Mouse (Mus musculus): Measurements from ENCODE around the gene Pds5a. TPM values are rescaled to one million over a fixed set of nuclear protein-coding genes. Genes with fewer than 3 reads are reported as not detected.
"Not testable (repeated sequence)": the region's sequence is repeated elsewhere in the genome, so short reads cannot be mapped to it uniquely, and the experiment has no call there.

Gene Pds5a
- polyA plus RNA-seq (2015; fragmentation: Nextera tagmentation; extraction: Ambion mirVana), result 57.1 and 62.3 TPM in 2 replicates

GRCm38 (mm10) chr5:65697836-65698758, at the start of gene Pds5a:
Gene Pds5a (minus strand): TSS chr5:65698273.
- H3K4me3 ChIP-seq (replicated peaks), result peak within 1 kb of the TSS; percentile 95
- peaks cover 15% of the 10 kb centered on the region; the same call in 1 of the 2 replicates for H3K4me1 ChIP-seq
- H3K27me3 ChIP-seq (replicated peaks), result no peaks in the 10 kb centered on the region
- H3K27ac ChIP-seq, result peak within 1 kb of the TSS; percentile 96
- WGBS, result under 1% methylated on average over 52 of the region's 140 CpGs
- peak within 1 kb of the TSS; percentile 94 for H3K9ac ChIP-seq
- peak; percentile 89 for ATAC-seq (ENCODE audit: insufficient read depth, low FRiP score, low read depth)
- H3K4me2 ChIP-seq, result peak within 1 kb of the TSS; percentile 65
- H3K36me3 ChIP-seq, result 0 out of 2 replicates have a peak, but pooled peaks cover 6% of the 10 kb centered on the region
- no peaks in the 10 kb centered on the region for H3K9me3 ChIP-seq

- Histone ChIP-seq H3K36me3 (no peaks in the 10 kb centered on the region), H3K4me3 (replicated peaks) (no peak overlapping the region), H3K27ac (no peak overlapping the region), H3K9me3 (no peaks in the 10 kb centered on the region), H3K4me1 (no peaks in the 10 kb centered on the region), H3K4me2 (no peak overlapping the region), H3K9ac (no peak overlapping the region), H3K27me3 (replicated peaks) (no peaks in the 10 kb centered on the region)
- WGBS, result 63% methylated on average over 5 of the region's 5 CpGs
- ATAC-seq (ENCODE audit: insufficient read depth, low FRiP score, low read depth), result no peak
These were observed 48.8 kb upstream of the Pds5a start for GRCm38 (mm10) chr5:65746908-65747307.

GRCm38 (mm10) chr5:65739366-65739765, 41.3 kb upstream of the Pds5a start:
- H3K27ac ChIP-seq, result no peak overlapping the region
- no peak for ATAC-seq (ENCODE audit: insufficient read depth, low FRiP score, low read depth)
- H3K4me1 ChIP-seq, result no peaks in the 10 kb centered on the region
- H3K9me3 ChIP-seq, result no peaks in the 10 kb centered on the region
- no peak overlapping the region for H3K9ac ChIP-seq
- no peak overlapping the region for H3K4me3 ChIP-seq (replicated peaks)
- no peaks in the 10 kb centered on the region for H3K36me3 ChIP-seq
- 82% methylated on average over 3 of the region's 3 CpGs for WGBS
- no peak overlapping the region for H3K4me2 ChIP-seq
- no peaks in the 10 kb centered on the region for H3K27me3 ChIP-seq (replicated peaks)

DNA sequence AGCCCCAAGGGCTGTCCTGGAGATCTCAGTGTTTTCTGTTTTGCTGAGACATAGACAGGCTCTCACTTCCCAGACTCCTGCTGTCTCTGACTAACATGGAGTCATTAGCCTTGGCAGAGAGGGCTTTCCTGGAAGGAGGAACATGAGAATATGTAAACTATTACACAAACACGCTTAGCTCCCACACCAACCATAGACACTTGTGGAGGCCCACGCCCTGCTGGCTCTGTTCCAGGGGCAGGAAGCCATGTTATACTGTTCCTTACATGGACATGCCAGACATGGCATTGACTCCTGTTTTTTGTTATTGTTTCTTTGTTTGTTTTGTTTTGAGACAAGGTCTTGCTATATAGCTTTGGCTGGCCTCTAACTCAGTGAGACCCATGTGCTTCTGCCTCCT, 37.5 kb upstream of the Pds5a start:
- Histone ChIP-seq H3K9ac (no peak overlapping the region), H3K27me3 (replicated peaks) (no peaks in the 10 kb centered on the region), H3K4me3 (replicated peaks) (no peak overlapping the region), H3K4me2 (no peak overlapping the region), H3K9me3 (no peaks in the 10 kb centered on the region), H3K36me3 (no peaks in the 10 kb centered on the region), H3K27ac (no peak overlapping the region), H3K4me1 (no peaks in the 10 kb centered on the region)
- no peak for ATAC-seq (ENCODE audit: insufficient read depth, low FRiP score, low read depth)
- WGBS, result 69% methylated on average over 2 of the region's 2 CpGs

GRCm38 (mm10) chr5:65731173-65732007, 33.3 kb upstream of the Pds5a start:
- Histone ChIP-seq H3K27ac (no peak overlapping the region), H3K36me3 (no peaks in the 10 kb centered on the region), H3K9ac (no peak overlapping the region), H3K27me3 (replicated peaks) (no peaks in the 10 kb centered on the region), H3K9me3 (no peaks in the 10 kb centered on the region), H3K4me1 (no peaks in the 10 kb centered on the region), H3K4me2 (no peak overlapping the region), H3K4me3 (replicated peaks) (no peak overlapping the region)
- peak; percentile 90 for ATAC-seq (ENCODE audit: insufficient read depth, low FRiP score, low read depth)
- 55% methylated on average over 9 of the region's 9 CpGs for WGBS

DNA sequence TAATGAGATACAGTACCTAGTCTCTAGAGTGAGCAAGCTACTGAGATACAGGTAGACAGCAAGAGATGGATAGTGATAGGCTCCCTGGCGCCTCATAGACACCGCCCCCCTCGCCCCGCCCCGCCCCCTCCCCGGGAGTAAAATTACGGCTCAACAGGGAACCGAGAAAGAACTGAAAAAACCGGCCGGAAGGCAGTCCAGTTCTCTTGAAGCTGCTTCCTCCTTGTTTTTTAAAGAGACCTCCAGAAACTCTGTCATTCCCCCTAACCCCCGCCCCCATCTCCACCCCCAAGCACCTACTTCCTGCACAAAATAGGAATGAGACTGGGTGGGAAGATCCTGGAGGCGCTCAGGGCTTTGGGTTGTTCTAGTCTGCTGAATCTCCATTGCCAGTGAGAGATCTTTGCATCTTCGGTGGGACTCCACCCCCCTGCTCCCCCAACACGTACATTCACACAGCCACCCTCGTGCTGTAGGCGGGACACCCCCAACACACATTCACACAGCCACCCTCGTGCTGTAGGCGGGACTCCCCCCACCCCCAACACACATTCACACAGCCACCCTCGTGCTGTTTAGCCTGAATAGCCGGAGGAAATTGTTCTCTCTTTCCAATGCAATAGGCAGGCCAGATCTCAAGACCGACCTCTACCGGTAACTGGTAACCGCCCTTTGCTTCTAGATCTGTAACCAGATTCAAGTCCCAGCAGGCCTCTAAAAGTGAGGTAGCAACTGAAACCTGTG, 26.4 kb upstream of the Pds5a start:
- Histone ChIP-seq H3K4me3 (replicated peaks) (peak overlapping the region; percentile 41), H3K4me1 (no peaks in the 10 kb centered on the region), H3K9me3 (no peaks in the 10 kb centered on the region), H3K27me3 (replicated peaks) (no peaks in the 10 kb centered on the region), H3K9ac (peak overlapping the region; percentile 4; the same call in 1 of the 2 replicates), H3K27ac (peak overlapping the region; percentile 92), H3K36me3 (no peaks in the 10 kb centered on the region), H3K4me2 (peak overlapping the region; percentile 66)
- WGBS, result under 1% methylated on average over 23 of the region's 23 CpGs
- peak; percentile 84 for ATAC-seq (ENCODE audit: insufficient read depth, low FRiP score, low read depth)

- Histone ChIP-seq H3K4me1 (no peaks in the 10 kb centered on the region), H3K27ac (no peak overlapping the region), H3K4me3 (replicated peaks) (no peak overlapping the region), H3K9ac (no peak overlapping the region), H3K36me3 (no peaks in the 10 kb centered on the region), H3K27me3 (replicated peaks) (no peaks in the 10 kb centered on the region), H3K4me2 (no peak overlapping the region), H3K9me3 (no peaks in the 10 kb centered on the region)
- peak; percentile 70 for ATAC-seq (ENCODE audit: insufficient read depth, low FRiP score, low read depth)
- 7% methylated on average over 3 of the region's 3 CpGs for WGBS
These were observed 20.3 kb upstream of the Pds5a start for GRCm38 (mm10) chr5:65718368-65718767.

DNA sequence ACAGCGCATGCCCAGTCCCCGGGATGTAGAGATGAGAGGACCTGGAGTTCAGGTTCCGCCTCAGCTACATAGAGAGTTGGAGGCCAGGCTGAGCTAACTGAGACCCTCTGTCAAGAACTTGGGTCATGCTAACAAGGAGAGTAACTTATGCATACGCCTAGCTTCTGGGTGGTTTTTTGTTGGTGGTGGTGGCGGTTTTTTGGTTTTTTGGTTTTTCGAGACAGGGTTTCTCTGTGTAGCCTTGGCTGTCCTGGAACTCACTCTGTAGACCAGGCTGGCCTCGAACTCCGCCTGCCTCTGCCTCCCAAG, 19.8 kb upstream of the Pds5a start:
- not testable (repeated sequence) for ATAC-seq (ENCODE audit: insufficient read depth, low FRiP score, low read depth); H3K9me3 ChIP-seq; H3K4me3 ChIP-seq (replicated peaks); H3K27ac ChIP-seq; H3K4me2 ChIP-seq; H3K4me1 ChIP-seq; H3K36me3 ChIP-seq; H3K27me3 ChIP-seq (replicated peaks); H3K9ac ChIP-seq
- WGBS, result 92% methylated on average over 8 of the region's 8 CpGs

DNA sequence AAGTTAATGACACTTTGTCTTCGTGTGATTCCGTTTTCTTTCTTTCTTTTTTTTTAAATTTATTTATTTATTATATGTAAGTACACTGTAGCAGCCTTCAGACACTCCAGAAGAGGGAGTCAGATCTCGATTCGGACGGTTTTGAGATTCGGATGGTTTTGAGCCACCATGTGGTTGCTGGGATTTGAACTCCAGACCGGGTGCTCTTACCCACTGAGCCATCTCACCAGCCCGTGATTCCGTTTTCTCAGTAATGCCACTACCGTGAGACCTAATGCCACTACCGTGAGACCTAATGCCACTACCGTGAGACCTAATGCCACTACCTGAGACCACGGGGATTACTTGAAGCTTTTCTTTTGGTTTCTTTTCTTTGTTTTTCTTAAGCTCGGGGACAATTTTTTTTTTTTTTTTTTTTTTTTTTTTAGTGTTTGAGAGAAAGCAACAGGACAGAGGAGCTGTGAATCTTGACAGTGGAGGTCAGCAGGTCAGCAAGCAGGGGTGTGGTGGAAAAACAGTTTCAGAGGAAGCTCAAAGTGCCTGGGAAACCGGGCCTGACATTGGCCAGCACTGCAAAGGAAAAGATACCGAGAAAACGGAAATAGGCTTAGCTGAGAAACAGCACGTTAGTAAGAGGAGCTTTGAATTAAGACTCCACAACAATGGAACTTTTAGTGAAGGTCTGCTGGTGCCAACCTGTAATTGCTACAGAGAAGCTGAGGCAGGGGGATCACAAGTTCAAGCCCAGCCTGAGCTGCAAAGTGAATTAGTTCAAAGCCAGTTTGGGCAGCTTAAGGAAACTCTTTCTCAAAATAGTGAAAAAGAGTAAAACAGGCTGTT, 19.2 kb upstream of the Pds5a start:
- WGBS, result 84% methylated on average over 18 of the region's 18 CpGs
- H3K4me2 ChIP-seq, result no peak overlapping the region
- ATAC-seq (ENCODE audit: insufficient read depth, low FRiP score, low read depth), result no peak
- H3K27ac ChIP-seq, result no peak overlapping the region
- no peak overlapping the region for H3K9ac ChIP-seq
- no peaks in the 10 kb centered on the region for H3K36me3 ChIP-seq
- no peaks in the 10 kb centered on the region for H3K9me3 ChIP-seq
- no peaks in the 10 kb centered on the region for H3K4me1 ChIP-seq
- H3K4me3 ChIP-seq (replicated peaks), result no peak overlapping the region
- H3K27me3 ChIP-seq (replicated peaks), result no peaks in the 10 kb centered on the region

DNA sequence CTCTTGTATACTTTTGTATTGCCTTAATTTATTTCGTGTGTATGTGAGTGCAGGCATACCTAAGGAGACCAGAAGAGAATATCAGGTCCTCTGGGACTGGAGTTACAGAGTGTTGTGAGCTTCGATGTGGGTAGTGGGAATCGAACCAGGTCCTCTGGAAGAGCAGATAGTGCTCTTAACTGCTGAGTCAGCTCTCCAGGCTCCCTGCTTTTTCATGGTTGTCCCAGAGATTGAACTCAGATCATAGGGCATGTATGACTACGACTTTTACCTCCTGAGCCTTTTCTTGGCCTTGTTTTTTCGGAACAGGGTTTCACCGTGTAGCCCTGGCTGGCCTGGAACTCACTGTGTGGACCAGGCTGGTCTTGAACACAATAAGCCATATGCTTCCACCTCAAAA, 17.0 kb upstream of the Pds5a start:
- Histone ChIP-seq H3K36me3 (no peaks in the 10 kb centered on the region), H3K27me3 (replicated peaks) (no peaks in the 10 kb centered on the region), H3K4me1 (no peaks in the 10 kb centered on the region), H3K27ac (no peak overlapping the region), H3K9ac (no peak overlapping the region), H3K4me3 (replicated peaks) (no peak overlapping the region), H3K9me3 (no peaks in the 10 kb centered on the region), H3K4me2 (no peak overlapping the region)
- WGBS, result 85% methylated on average over 6 of the region's 6 CpGs
- no peak for ATAC-seq (ENCODE audit: insufficient read depth, low FRiP score, low read depth)

DNA sequence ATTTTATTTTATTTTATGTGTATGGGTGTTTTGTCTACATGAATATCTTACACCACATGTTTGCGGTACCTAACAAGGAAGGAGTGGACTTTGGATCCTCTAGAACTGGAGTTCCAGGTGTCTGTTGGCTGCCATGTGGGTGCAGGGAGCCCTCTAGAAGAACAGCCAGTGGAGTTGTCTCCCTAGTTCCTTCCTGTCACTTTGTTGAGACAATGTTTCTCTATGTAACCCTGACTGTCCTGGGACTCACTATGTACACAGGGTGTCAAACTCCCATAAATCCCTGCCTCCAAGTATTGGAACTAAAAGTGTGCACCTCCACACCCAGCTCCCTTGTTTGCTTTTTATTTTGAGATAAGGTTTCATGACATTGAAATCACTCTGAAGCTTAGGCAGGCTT, 13.4 kb upstream of the Pds5a start:
- Histone ChIP-seq H3K4me3 (replicated peaks) (no peak overlapping the region), H3K27me3 (replicated peaks) (no peaks in the 10 kb centered on the region), H3K4me2 (no peak overlapping the region), H3K36me3 (no peaks in the 10 kb centered on the region), H3K27ac (no peak overlapping the region), H3K9me3 (no peaks in the 10 kb centered on the region), H3K4me1 (no peaks in the 10 kb centered on the region), H3K9ac (no peak overlapping the region)
- WGBS, result 84% methylated on average over 1 of the region's 1 CpGs
- ATAC-seq (ENCODE audit: insufficient read depth, low FRiP score, low read depth), result peak; percentile 66; the same call in 1 of the 2 replicates
